Mouse (Mus musculus) hindbrain, postnatal 0 days (tissue): ENCODE measurements around the gene Trpm2. TPM values are rescaled to one million over a fixed set of nuclear protein-coding genes. Genes with fewer than 3 reads are reported as not detected.

ENCODE experiments used
- ATAC-seq: fragments of 200-750 bp; cut with Nextera tagmentation; 2 replicates; pipeline ENCODE4 v1.8.0; 2017; ENCODE audit warnings: mild to moderate bottlenecking, moderate TSS enrichment, moderate library complexity
- DNase-seq: peaks from one replicate; pipeline ENCODE4 v3.0.0-alpha.2; 2015; ENCODE audit warnings: low spot score
- H3K27ac ChIP-seq: fragments of 300-500 bp; sonication (generic); 2 replicates; pipeline ENCODE4 v1.5.1; 2014; ENCODE audit warnings: mild to moderate bottlenecking
- H3K27me3 ChIP-seq: fragments of 300-500 bp; sonication (generic); 2 replicates; pipeline ENCODE4 v1.6.1; 2014; ENCODE audit warnings: low read length, mixed read lengths; ENCODE audit not compliant: insufficient read depth
- H3K36me3 ChIP-seq: fragments of 300-500 bp; sonication (generic); 2 replicates; pipeline ENCODE4 v1.6.1; 2014; ENCODE audit warnings: low read length, mixed read lengths; ENCODE audit not compliant: insufficient read depth
- H3K4me1 ChIP-seq: fragments of 300-500 bp; sonication (generic); 2 replicates; pipeline ENCODE4 v1.6.1; 2014; ENCODE audit warnings: antibody characterized with exemption, low read length, mixed read lengths; ENCODE audit not compliant: insufficient read depth
- H3K4me2 ChIP-seq: fragments of 300-500 bp; sonication (generic); 2 replicates; pipeline ENCODE4 v1.6.1; 2014; ENCODE audit warnings: low read depth, mild to moderate bottlenecking, low read length, moderate library complexity, mixed read lengths
- H3K4me3 ChIP-seq: fragments of 300-500 bp; sonication (generic); 2 replicates; pipeline ENCODE4 v1.5.1; 2014; ENCODE audit warnings: low read length
- H3K9ac ChIP-seq: fragments of 300-500 bp; sonication (generic); replicated peaks from 2 replicates; pipeline ENCODE4 v1.6.1; 2014; ENCODE audit warnings: mild to moderate bottlenecking, low read length, moderate library complexity, mixed read lengths
- H3K9me3 ChIP-seq: fragments of 300-500 bp; sonication (generic); 2 replicates; pipeline ENCODE4 v1.6.1; 2016; ENCODE audit warnings: low read length, mixed read lengths
- CTCF ChIP-seq: IDR thresholded peaks from 2 replicates; pipeline ENCODE4 v1.5.1; 2016; ENCODE audit warnings: antibody characterized with exemption, control low read depth, low read depth
- WGBS: fragments of 180-500 bp; shearing (Covaris S2); extraction: QIAGEN DNeasy Blood & Tissue Kit; methylation state at CpG from one replicate; pipeline ENCODE4 v1.1.7; 2014; 5-methylcytosine and 5-hydroxymethylcytosine counted together
- polyA plus RNA-seq: library from polyadenylated mRNA; unstranded; fragments of >200 nt; fragmentation: Nextera tagmentation; extraction: Ambion mirVana; gene quantifications from 2 replicates; pipeline ENCODE4 v1.2.1, GENCODE M21; 2015
- total RNA-seq: library from RNA; depleted of rRNA; stranded (reverse); fragments of >200 nt; gene quantifications from 2 replicates; pipeline ENCODE4 v1.2.3, GENCODE M21; 2014

Trpm2 gene
- total and polyA plus RNA-seq, 2 experiments from 2014 or later = 4.6 to 6.5 TPM

GRCm38 (mm10) chr10:78010335-78010734, 40.0 kb upstream of the Trpm2 start:
- H3K4me3 ChIP-seq = no peak overlapping the region
- no peak overlapping the region for H3K9ac ChIP-seq
- H3K4me1 ChIP-seq = peaks cover 23% of the 10 kb centered on the region
- H3K36me3 ChIP-seq = no peaks in the 10 kb centered on the region
- no peaks in the 10 kb centered on the region for H3K9me3 ChIP-seq
- peak overlapping the region; percentile 92 for H3K4me2 ChIP-seq
- DNase-seq = no peak
- no peak for ATAC-seq
- 16% methylated on average over 10 of the region's 10 CpGs for WGBS
- H3K27ac ChIP-seq = no peak overlapping the region
- no peak for TF ChIP-seq CTCF
- H3K27me3 ChIP-seq = no peaks in the 10 kb centered on the region

GRCm38 (mm10) chr10:78009945-78010293, 39.6 kb upstream of the Trpm2 start, which contains the start of gene Pfkl:
TSS of gene Pfkl (minus strand) at chr10:78010083.
- under 1% methylated on average over 9 of the region's 9 CpGs for WGBS
- peak within 1 kb of the TSS; percentile 75 for H3K9ac ChIP-seq
- DNase-seq (no peak), ATAC-seq (no peak)
- peak within 1 kb of the TSS; percentile 87 for H3K27ac ChIP-seq
- no peaks in the 10 kb centered on the region for H3K27me3 ChIP-seq
- peak within 1 kb of the TSS; percentile 92 for H3K4me2 ChIP-seq
- H3K4me3 ChIP-seq = peak within 1 kb of the TSS; percentile 86
- TF ChIP-seq CTCF = no peak
- no peaks in the 10 kb centered on the region for H3K9me3 ChIP-seq
- H3K4me1 ChIP-seq = peaks cover 23% of the 10 kb centered on the region
- no peaks in the 10 kb centered on the region for H3K36me3 ChIP-seq

GRCm38 (mm10) chr10:78009184-78009944, 39.0 kb upstream of the Trpm2 start:
- Histone ChIP-seq H3K4me2 (peak overlapping the region; percentile 92), H3K36me3 (no peaks in the 10 kb centered on the region), H3K9me3 (no peaks in the 10 kb centered on the region), H3K4me1 (peaks cover 23% of the 10 kb centered on the region), H3K27me3 (no peaks in the 10 kb centered on the region), H3K27ac (peak overlapping the region; percentile 87), H3K4me3 (peak overlapping the region; percentile 86), H3K9ac (peak overlapping the region; percentile 75)
- TF ChIP-seq CTCF = peak; percentile 80
- peak; percentile 96 for DNase-seq
- under 1% methylated on average over 55 of the region's 59 CpGs for whole genome bisulfite sequencing
- ATAC-seq = peak; percentile 96

- 85% methylated on average over 3 of the region's 3 CpGs for WGBS
- 0 out of 2 replicates have a peak overlapping the region, but pooled peaks have one; percentile 87 for H3K27ac ChIP-seq
- TF ChIP-seq CTCF = no peak
These were observed 37.8 kb upstream of the Trpm2 start for GRCm38 (mm10) chr10:78008169-78008568.

GRCm38 (mm10) chr10:78007203-78007602, 36.8 kb upstream of the Trpm2 start:
- TF ChIP-seq CTCF = no peak
- Histone ChIP-seq H3K9ac (0 out of 2 replicates have a peak overlapping the region, but pooled peaks have one; percentile 14), H3K27ac (no peak overlapping the region), H3K27me3 (no peaks in the 10 kb centered on the region), H3K4me2 (no peak overlapping the region), H3K4me3 (no peak overlapping the region), H3K9me3 (no peaks in the 10 kb centered on the region), H3K36me3 (peaks cover 5% of the 10 kb centered on the region; the same call in 1 of the 2 replicates), H3K4me1 (peaks cover 23% of the 10 kb centered on the region)
- ATAC-seq (no peak), DNase-seq (no peak)
- 58% methylated on average over 7 of the region's 7 CpGs for WGBS

More at GRCm38 (mm10) chr10:78008169-78008568, 37.8 kb upstream of the Trpm2 start:
- Histone ChIP-seq H3K9me3 (no peaks in the 10 kb centered on the region), H3K4me1 (peaks cover 23% of the 10 kb centered on the region), H3K27me3 (no peaks in the 10 kb centered on the region), H3K9ac (peak overlapping the region; percentile 75), H3K4me2 (peak overlapping the region; percentile 92), H3K4me3 (peak overlapping the region; percentile 86), H3K36me3 (no peaks in the 10 kb centered on the region)
- no peak for ATAC-seq
- no peak for DNase-seq

GRCm38 (mm10) chr10:78005791-78006438, 35.6 kb upstream of the Trpm2 start:
- 85% methylated on average over 4 of the region's 4 CpGs for WGBS

More at GRCm38 (mm10) chr10:78005791-78006438, 35.6 kb upstream of the Trpm2 start:
- ATAC-seq (no peak), DNase-seq (no peak)
- TF ChIP-seq CTCF = no peak
- Histone ChIP-seq H3K4me3 (no peak overlapping the region), H3K27me3 (no peaks in the 10 kb centered on the region), H3K4me1 (peaks cover 23% of the 10 kb centered on the region), H3K36me3 (peaks cover 15% of the 10 kb centered on the region), H3K9ac (no peak overlapping the region), H3K27ac (no peak overlapping the region), H3K4me2 (no peak overlapping the region), H3K9me3 (no peaks in the 10 kb centered on the region)
